Mouse (Mus musculus) adipocyte (in vitro differentiated cells): ENCODE results near the gene Trim38.

Experiments
- DNase-seq: peaks from one replicate; pipeline ENCODE4 v3.0.0-alpha.2; 2016; ENCODE audit warnings: low spot score

Trim38 gene

DNA sequence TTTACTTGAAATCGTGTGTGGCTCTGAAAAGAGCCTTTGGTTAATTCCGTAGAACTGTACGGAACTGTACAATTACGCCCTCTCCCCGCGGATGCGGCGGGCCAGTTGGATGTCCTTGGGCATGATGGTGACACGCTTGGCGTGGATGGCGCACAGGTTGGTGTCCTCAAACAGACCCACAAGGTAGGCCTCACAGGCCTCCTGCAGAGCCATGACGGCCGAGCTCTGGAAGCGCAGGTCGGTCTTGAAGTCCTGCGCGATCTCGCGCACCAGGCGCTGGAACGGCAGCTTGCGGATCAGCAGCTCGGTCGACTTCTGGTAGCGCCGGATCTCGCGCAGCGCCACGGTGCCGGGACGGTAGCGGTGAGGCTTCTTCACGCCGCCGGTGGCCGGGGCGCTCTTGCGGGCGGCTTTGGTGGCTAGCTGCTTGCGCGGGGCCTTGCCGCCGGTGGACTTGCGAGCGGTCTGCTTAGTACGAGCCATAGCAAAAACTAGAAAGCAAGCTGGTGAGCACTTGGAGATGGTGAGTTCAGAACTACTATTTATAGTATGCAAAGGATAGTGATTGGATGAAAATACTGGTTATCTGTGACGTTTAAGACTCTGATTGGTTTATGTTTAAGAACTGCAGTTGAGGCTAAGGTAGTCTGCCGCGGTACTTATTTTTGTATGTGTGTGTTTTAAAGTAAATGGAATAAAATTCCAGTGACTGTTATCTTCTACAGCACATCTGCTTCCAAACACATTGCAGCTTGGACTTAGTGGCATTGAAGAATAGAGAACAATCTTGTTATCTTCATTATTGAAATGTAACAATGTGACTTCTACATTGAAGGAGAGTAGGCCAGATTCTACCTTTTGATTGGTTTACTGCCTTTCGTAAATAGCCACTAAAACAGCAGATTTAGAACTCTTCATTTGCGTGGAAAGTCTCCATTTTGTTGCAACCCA lies 7.6 kb upstream of the Trim38 start, which contains the start of gene Hist1h3a:
Gene Hist1h3a (minus strand): TSS at position 516 of the 951 bp plus-strand sequence.
- DNase-seq = peak; percentile 72

DNA sequence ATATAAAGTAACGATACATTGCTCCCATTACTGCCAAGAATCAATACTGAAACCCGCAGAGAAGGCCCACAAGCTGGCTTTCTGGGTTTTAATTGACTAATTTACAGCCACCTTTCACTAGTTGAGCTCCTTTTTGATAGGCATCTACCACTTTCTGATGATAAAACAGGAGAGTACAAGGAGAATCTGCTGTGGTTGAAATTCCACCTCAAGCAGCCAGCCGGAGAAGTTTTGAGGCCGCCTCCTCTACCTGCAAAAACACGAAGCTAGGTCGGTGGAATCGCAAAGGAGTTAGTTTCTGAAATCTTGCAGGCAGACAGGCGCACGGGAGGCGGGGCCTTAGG lies 6.5 kb upstream of the Trim38 start:
- DNase-seq = no peak

DNA sequence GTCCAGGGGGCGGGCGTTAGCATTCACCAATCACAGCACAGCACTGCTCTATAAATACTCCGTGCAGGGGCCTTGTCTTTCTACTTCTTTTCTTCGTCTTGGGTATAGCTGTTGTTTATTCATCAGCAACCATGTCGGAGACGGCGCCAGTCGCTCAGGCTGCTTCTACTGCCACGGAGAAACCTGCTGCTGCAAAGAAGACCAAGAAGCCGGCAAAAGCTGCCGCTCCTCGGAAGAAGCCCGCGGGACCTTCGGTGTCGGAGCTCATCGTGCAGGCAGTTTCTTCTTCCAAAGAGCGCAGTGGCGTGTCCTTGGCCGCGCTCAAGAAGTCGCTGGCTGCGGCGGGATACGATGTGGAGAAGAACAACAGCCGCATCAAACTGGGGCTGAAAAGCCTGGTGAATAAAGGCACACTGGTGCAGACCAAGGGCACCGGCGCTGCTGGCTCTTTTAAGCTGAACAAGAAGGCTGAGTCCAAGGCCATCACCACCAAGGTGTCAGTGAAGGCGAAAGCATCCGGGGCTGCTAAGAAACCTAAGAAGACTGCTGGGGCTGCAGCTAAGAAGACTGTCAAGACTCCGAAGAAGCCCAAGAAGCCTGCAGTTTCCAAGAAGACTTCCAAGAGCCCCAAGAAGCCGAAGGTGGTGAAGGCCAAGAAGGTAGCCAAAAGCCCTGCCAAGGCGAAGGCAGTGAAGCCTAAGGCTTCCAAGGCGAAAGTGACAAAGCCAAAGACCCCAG lies 6.0 kb upstream of the Trim38 start, which contains the start of gene Hist1h1a:
Gene Hist1h1a (plus strand): TSS at position 81 of the 738 bp plus-strand sequence.
- no peak for DNase-seq

DNA sequence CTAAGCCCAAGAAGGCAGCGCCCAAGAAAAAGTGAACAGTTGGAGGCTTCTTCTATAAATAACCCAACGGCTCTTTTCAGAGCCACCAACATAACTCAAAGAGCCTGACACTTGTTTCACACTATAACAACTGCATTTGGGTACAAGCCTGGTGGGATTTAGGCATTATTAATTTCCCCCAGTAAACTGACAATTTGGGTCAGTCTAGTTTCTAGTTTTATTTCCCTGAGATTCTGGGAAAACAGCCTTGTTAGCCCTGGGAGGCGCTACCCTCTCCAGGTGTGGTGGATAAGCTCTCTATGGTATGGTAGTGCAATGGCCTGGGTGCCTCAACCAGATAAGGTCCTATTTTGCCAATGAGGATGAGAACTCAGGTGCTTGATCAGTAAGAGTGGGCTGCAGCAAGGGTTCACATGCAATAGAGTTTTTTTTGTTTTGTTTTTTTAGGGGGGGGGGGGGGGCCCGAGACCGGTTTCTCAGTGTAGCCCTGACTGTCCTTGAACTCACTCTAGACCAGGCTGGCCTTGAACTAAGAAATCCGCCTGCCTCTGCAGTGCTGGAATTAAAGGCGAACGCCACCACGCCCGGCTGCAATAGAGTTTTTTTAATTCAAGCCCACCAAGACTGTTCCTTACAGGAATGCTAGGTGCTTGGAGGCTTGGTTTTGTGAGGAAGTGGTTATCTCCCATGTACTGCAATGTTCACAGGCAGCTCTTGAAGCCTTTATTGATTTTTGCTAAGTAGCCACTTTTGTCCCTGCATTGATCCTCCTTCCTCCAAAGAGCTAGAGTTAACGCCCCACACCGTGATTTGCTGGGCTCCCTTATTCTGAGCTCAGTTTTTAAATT lies 5.2 kb upstream of the Trim38 start:
- DNase-seq = no peak

DNA sequence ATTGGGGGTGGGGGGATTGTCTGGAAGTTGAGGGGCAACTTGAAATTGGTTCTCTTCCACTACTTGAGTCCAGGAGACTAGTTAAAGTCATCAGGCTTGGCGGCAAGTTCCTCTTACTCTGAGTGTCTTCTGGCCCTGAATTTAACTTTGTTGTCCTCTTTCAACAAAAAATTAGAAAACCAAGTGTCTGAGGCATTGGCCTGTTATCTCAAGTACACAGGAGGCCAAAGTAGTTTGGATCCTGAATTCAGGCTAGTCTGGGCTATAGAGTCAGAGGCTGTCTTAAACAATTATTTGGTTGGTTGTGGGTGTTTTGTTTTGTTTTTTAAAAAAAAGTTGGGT lies 4.6 kb upstream of the Trim38 start:
- no peak for DNase-seq

DNA sequence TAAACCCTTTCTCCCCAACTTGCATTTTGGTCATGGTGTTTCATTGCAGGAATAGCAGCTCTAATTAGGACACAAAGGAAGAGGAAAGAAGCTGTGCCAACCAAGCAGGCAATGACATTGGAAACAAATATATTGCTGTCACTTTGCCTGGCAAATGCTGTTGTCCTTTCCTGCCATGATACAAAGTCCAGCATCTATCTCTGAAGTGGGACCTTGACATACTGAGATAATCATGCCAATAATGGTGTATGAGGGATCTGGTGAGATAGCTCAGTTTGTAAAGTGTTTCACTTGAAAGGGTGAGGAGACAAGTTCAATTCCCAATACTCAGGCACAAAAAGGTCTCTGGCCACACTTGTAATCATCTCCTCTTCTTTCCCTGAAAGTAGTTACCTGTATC lies 2.9 kb upstream of the Trim38 start:
- DNase-seq = no peak

DNA sequence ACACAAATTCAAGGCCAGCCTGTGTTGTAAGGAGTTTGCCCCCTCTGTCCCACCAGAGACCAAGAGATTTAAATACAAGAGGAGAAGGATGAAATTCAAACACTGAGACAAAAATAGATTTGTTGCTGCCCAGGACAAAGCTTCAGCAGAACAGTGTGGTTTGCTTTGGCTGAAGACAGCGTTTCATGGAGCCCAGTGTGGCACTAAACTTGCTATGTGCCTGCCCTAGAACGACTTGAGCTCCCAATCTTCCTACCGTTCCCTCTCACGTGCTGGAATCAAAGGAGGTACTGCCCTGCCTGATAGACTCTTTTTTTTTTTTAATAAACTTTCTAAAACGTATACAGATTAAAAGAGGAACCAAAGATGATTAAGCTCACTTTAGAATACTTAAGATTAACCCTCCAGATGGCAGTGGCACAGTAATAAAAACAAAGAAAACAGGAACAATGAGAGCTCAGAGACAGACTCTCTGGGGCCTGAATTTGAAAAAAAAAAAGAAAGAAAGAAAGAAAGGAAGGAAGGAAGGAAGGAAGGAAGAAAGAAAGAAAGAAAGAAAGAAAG lies 797 bp upstream of the Trim38 start:
- DNase-seq = no peak

DNA sequence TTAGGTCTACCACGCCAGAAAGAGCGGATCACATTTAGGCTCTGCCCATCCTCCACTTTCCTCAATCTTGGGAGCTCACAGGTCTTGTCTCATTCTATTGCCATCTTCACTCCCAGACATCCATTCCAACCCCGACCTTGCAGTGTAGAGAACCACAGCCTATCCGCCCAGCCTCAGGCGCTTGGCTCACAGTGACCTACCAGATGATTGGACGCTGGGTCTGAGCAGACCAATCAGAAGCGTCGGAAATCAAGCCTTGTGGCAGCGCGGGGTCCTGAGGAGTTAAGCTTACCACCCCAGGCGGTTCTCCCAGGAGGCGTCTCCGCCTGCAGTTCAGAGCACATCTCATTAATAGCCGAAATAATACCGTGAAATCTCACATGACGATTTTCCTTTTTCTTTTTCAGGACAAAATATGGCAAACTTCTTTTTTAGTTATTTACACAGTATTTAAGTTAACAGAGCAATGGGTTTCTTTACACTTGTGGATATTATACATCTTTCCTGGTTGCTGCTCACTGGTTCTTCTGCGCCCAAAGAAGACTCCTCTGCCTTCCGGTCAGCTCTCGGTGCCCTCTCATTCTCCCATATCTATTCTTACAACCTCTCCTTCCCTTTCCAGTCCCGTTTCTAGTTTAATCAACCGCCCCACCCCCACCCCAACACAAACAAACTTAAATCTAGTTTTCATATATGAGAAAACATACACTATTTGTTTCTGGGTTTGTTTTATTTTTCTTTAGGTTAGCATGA lies 3.0 kb downstream of the Trim38 start:
- DNase-seq = no peak

DNA sequence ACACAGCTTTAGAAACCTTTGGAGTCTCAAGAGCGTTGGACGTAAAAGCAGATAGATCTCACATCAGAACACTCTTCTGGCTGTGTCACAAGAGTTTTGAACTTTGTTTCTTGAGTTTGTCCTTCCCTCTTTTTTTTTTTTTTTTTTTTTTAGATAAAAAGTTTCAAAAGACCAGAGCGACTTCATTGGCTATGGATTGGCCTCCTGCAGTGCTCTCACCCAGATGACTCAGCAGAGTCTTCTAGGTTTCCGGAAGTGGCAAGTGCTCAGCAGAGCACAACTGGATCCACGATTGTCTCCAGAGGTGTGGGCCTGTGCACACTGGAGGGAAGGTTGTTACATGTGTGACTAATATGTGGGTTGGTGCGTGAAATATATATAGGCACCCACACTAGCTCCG lies 8.6 kb downstream of the Trim38 start:
- DNase-seq = no peak

DNA sequence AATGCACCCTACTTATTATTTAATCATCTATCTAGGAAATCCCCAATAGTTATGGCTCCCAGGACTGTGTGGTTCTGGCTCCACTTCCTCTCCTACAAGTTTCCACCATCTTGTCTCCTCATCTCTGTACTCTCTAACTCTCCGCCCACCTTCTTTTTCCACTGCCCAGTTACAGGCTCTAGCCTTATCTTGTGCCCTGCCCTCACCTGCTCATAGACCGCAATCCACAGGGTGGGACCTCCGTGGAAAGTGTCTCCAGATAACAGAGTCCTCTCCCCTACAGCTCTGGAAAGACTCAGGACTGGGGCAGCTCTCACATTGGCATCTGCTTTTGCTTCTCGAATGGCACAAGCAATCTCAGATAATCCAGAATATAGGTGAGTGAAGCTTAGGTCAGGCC lies 9.3 kb downstream of the Trim38 start:
- no peak for DNase-seq

DNA sequence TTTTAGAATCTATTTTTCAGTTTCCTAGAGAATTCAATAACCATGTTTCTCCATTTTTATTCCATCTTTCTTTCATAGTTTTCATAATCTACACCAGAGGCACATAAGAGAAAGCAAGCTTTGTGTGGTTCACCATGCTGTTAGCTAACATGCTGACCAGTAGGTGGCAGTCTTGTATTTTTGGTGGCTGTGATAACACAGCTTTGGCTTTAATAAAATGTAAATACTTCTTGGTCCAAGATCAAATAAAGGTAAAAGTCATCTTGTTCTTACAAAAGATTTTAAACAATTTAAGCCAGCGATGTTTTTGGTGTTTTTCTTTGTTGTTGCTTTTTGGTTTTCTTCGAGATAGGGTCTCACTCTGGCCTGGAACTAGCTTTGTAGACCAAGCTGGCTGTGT lies 22.8 kb downstream of the Trim38 start:
- peak; percentile 72 for DNase-seq

DNA sequence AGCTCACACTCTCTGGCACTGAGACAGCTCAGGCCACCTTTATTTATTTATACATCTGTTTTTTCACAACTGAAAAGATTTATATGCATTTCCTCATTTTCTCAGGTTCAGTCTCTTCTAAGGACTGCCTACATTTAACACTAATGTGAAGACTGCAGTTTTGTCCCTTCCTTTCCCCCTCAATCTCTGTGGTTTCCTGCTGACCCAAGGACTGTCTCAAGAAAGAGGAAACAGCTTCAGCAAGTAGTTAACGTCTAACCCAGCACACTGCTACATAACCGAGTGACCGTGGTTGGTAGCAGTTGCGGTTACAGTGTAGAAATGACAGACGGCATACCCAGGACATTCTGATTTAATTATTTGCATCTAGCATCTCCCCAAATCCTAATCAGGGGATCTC lies 29.7 kb downstream of the Trim38 start:
- no peak for DNase-seq

DNA sequence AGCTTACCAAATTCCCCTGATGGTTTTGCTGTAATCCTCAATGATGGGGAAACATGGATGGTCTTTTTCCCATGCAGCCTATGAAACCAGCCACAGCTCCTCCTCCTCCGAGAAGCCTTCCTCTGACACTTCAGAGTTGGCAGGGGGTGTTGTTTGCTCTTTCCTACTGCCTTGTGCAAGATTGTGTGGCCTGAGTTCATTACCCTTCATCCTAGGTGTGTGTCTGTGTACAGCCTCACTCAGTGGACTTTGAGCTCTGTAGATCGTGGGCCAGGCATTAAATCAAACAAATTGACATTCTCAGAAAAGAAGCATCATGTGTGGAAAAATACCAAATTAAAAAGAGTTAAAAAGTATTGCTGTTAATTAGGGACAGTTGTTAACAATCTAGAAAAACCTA lies 34.8 kb downstream of the Trim38 start:
- no peak for DNase-seq

DNA sequence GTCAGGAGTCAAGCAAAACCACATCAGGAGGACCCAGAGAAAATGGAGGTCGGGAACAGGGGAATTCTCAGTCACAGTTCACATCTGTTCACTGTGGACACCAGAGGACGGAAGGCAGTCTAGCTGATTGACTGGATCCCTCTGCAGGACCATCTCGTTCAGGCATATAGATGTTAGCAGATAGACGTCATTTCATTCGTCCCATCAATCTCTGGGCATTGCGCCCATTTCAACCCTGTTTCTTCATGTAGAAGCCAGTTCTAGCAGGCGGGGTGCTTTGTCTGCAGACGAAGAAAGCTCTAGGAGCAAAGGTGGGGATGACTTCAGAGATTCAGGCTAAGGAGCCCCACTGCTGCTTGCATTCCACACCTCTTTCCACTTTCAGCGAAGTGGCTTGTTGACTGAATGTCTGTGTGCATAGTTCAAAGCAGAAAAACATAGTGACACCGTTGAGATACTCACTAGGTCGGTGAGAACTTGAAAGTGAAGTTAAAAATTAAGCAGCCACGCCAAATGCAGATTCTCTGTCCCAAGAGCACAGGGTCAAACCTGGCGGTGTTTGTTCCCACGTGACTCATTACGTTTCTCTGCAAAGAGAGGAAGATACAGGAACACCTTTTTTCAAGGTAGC lies 36.8 kb downstream of the Trim38 start, which contains the start of gene Slc17a2:
Gene Slc17a2 (plus strand): TSS at position 572 of the 631 bp plus-strand sequence.
- DNase-seq = no peak

DNA sequence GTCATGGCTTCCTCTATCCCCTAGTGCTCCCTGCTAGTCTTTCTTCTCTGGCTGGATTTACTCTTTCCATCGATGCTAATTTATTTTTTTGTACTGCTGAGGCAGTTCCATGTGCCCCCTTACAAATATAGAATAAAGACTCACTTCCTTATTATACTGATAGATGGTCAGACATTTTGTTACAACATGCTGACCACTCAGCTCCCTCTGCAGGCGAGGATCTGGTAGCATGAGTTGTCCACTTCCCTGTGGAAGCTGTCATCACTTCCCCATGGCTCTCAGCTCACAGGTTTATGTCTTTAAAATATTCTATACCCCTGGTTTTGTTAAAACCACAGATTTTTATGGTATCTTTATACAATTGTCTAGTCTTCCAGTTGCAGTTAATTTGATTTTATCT lies 46.4 kb downstream of the Trim38 start:
- no peak for DNase-seq

DNA sequence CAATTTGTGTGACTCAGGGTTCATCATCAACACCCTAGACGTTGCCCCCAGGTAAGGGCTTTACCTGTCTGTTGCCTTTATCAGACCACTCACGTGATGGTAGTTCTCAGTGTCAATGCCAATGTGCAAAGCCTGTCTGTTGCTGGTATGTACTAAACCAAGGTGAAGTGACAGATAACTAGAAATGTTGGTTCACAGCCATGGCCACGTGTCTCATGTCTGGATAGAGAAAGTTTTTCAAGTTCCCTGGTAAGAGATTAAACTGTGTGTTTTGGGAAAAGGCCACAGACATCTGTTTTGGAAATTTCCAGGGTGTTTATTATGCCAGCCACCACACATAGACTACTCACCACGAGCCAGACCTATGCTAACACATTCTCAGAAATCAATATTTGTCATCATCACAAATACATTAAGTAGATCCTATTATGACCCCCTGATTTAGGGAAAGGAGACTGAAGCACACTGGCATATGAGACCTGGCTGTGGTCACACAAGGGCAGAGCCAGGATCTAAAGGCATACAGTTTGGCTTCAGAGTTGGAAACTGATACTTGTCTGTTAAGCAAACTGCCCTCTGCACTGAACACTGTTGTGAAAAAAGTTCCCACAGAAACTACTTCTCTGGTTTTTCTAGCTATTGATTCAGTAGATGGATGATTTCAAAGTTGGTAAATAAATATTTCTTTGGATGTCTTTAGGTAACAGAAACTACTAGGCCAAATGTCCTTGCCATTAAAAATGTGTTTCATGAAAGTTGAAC lies 50.6 kb downstream of the Trim38 start:
- no peak for DNase-seq

DNA sequence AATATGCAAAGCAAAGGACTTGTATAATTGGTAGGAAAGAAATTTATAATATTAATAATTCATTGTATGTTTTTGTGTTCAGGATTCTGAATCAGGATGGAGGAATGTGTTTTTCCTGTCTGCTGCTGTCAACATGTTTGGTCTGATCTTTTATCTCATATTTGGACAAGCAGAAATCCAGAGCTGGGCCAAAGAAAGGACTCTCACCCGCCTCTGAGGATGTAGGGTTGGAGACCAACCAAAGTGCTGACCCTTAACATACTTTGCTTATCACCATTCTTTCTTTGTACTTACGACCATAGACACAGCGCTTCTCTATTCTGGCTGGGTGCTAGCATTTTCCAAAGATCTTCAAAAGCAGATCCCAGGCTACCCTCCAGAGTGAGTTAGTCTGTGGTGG lies 52.5 kb downstream of the Trim38 start:
- no peak for DNase-seq

DNA sequence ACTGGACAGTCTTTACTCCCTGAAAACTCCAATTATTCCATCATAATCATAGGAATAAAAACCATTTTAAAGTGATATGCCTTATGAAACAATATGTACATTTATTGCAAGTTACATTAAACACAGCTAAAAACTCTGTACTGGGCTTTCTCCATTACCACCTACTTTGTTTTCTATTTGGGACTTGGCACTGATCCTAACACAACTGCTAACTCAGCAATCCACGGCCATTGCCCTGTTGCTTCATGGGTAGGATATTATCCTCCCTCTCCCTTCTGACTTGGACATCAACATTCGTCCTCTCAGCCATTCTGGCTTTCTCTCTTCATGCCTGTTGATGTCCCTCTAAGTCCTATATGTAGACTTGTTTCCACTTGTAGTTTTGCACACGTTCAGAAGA lies 56.9 kb downstream of the Trim38 start:
- DNase-seq = no peak

DNA sequence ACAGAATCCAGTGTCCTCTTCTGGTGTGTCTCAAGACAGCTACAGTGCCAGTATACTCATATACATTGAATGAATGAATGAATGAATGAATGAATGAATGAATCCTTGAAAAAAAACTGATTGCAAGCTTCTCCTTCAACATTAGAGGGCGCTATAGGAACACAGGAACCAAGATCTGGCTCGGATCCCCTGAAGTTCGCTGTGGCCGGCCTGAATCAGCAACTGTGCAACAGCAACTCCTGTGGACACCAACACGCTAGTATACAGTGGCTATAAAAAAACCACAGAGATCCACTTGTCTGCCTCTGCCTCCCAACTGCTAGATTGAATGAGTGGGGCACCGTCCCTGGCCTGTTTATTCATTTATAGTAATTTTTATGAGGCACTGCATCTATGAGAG lies 63.3 kb downstream of the Trim38 start:
- peak; percentile 12 for DNase-seq

DNA sequence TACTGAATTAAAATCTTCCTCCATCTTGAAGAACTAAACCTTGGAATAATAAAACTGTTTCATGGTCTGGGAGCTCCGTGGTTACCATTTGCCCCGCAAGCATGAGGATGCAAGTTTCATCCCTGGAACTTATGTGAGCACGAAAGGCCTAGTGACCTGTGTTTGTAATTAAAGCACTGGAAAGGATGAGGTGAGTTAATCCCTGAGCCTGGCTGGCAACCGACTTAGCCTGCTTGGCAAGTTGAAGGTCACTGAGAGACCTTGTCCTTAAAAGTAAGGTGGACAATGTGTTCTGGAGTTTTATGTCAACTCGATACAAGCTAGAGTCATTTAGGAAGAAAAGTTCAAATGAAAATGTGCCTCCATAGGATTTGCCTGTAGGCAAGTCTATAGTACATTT lies 65.1 kb downstream of the Trim38 start:
- no peak for DNase-seq
